ENCODE assay signal across 9 mouse cellular contexts in the genomic region with DNA sequence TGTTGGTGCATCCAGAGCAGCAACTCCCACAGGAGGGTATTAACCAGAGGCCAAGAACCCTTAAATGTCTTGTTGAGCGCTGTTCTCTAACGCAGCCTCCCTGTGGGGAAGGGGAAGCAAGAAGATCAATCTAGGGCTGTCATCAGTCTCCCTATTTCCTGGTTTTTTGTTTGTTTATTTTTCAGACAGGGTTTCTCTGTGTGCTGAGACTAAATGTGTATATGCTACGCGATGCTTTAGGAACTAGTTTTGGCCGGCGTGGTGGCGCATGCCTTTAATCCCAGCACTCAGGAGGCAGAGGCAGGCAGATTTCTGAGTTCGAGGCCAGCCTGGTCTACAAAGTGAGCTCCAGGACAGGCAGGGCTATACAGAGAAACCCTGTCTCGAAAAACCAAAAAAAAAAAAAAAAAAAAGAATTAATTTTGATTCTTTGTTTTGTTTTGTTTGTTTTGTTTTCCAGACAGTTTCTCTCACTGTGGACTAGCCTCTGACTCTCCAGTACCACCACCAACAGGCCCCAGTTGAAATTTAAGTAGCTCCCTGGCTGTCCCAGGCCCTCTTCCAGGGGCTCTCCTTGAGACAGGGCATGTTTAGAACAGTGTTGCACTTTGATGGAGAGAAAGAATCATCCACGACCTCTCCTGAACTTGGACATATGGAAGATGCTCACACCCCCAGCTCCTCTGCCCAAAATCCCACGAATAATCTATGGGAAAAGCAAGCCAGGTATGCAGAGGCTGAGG. TPM values are rescaled to one million over a fixed set of nuclear protein-coding genes. Genes with fewer than 3 reads are reported as not detected.
DNase-seq lines count a peak whose midpoint lies in the region; ATAC-seq lines count a peak whose summit lies in the region.
"Had no signal": no experiment of that assay in that cellular context is flagged by ENCODE, and none has a peak within 500 bp of the region (broad histone marks: within the 10 kb centered on the region; RNA-seq: fewer than 3 reads in every experiment).

No protein-coding gene starts in this region.

- no peaks in the 10 kb centered on the region for H3K27me3 ChIP-seq in megakaryocyte, embryonic 14.5 days (replicated peaks)
- no peaks in the 10 kb centered on the region for H3K27me3 ChIP-seq in liver, embryonic 13.5 days

- H3K9me3 ChIP-seq in megakaryocyte, embryonic 14.5 days: no peaks in the 10 kb centered on the region
- H3K9me3 ChIP-seq in liver, embryonic 13.5 days (replicated peaks): no peaks in the 10 kb centered on the region

- no peak for ATAC-seq in megakaryocyte, adult 5-6 weeks (ENCODE audit: poor library complexity, severe bottlenecking)
- no peak for ATAC-seq in liver, embryonic 13.5 days (ENCODE audit: low read depth)

- peaks cover 16% of the 10 kb centered on the region for H3K36me3 ChIP-seq in megakaryocyte, embryonic 14.5 days (replicated peaks; ENCODE audit: low read length)
- peaks cover 11% of the 10 kb centered on the region for H3K36me3 ChIP-seq in liver, embryonic 13.5 days

- peak overlapping the region; percentile 83 for H3K9ac ChIP-seq in liver, embryonic 13.5 days

- peak overlapping the region; percentile 100 for H3K4me3 ChIP-seq in megakaryocyte, embryonic 14.5 days (replicated peaks)
- H3K4me3 ChIP-seq in liver, embryonic 13.5 days (replicated peaks): peak overlapping the region; percentile 84

- H3K4me1 ChIP-seq in megakaryocyte, embryonic 14.5 days: peaks cover 55% of the 10 kb centered on the region
- peaks cover 40% of the 10 kb centered on the region for H3K4me1 ChIP-seq in liver, embryonic 13.5 days (replicated peaks)

- peak overlapping the region; percentile 93 for H3K4me2 ChIP-seq in liver, embryonic 13.5 days

- H3K27ac ChIP-seq in liver, embryonic 13.5 days: no peak overlapping the region; the same call in 1 of the 2 replicates

- DNase-seq in embryo, embryonic 10.5 days (ENCODE audit: low spot score): peak; percentile 24
- no peak for DNase-seq in embryo, embryonic 11 days
- no peak for DNase-seq in liver, embryonic 13.5 days
- no peak for DNase-seq in frontal cortex, postnatal 14 days (ENCODE audit: low spot score in 2 of 2)
- DNase-seq in thymus, postnatal 0 days (ENCODE audit: low spot score): no peak
- no peak for DNase-seq in embryo, embryonic 9.5 days (ENCODE audit: extremely low spot score)
- DNase-seq: gastrocnemius, postnatal 14 days had no signal

- WGBS in liver, embryonic 13.5 days (ENCODE audit: insufficient replicate concordance): 73% methylated on average over 11 of the region's 11 CpGs

RNA-seq across cellular contexts. Expression of gene Mettl26, which starts 1.3 kb away (rescaled TPM):
- polyA plus RNA-seq in megakaryocyte, embryonic 14.5 days (2012; ENCODE audit: insufficient read depth, low replicate concordance): 22.6 and 23.9 TPM in 2 replicates
- 18.9 and 20.3 TPM in 2 replicates for total RNA-seq in megakaryocyte, adult 5-6 weeks (2015)
- 3.7 and 6.0 TPM in 2 replicates for total RNA-seq in megakaryocyte, adult 5-6 weeks (2017)
- polyA plus RNA-seq in liver, embryonic 13.5 days (2015; fragmentation: Nextera tagmentation; extraction: Ambion mirVana): 43.9 and 46.9 TPM in 2 replicates
- 43.5 and 47.0 TPM in 2 replicates for polyA plus RNA-seq in thymus, postnatal 0 days (2015; fragmentation: Nextera tagmentation; extraction: Ambion mirVana)

RNA-seq across cellular contexts. Expression of gene Mcrip2, which starts 5.0 kb away (rescaled TPM):
- 77.6 and 205 TPM in 2 replicates for polyA plus RNA-seq in megakaryocyte, embryonic 14.5 days (2012; ENCODE audit: insufficient read depth, low replicate concordance)
- total RNA-seq in megakaryocyte, adult 5-6 weeks (2015): 1.8 and 3.5 TPM in 2 replicates
- total RNA-seq in megakaryocyte, adult 5-6 weeks (2017): 3.1 and 4.1 TPM in 2 replicates
- 62.1 and 66.2 TPM in 2 replicates for polyA plus RNA-seq in liver, embryonic 13.5 days (2015; fragmentation: Nextera tagmentation; extraction: Ambion mirVana)
- polyA plus RNA-seq in thymus, postnatal 0 days (2015; fragmentation: Nextera tagmentation; extraction: Ambion mirVana): 24.1 and 24.5 TPM in 2 replicates

RNA-seq across cellular contexts. Expression of gene Wfikkn1, which starts 7.1 kb away (rescaled TPM):
- 1.9 and 3.1 TPM in 2 replicates for polyA plus RNA-seq in megakaryocyte, embryonic 14.5 days (2012; ENCODE audit: insufficient read depth, low replicate concordance)
- total RNA-seq in megakaryocyte, adult 5-6 weeks (2015): 1.0 and 1.6 TPM in 2 replicates
- total RNA-seq in megakaryocyte, adult 5-6 weeks (2017): 0.04 and 0.15 TPM in 2 replicates
- polyA plus RNA-seq in liver, embryonic 13.5 days (2015; fragmentation: Nextera tagmentation; extraction: Ambion mirVana): 0.65 and 1.00 TPM in 2 replicates
- 0.46 and 0.51 TPM in 2 replicates for polyA plus RNA-seq in thymus, postnatal 0 days (2015; fragmentation: Nextera tagmentation; extraction: Ambion mirVana)

RNA-seq across cellular contexts. Expression of gene Wdr90, which starts 12.3 kb away (rescaled TPM):
- polyA plus RNA-seq in megakaryocyte, embryonic 14.5 days (2012; ENCODE audit: insufficient read depth, low replicate concordance): 6.0 and 10.1 TPM in 2 replicates
- total RNA-seq in megakaryocyte, adult 5-6 weeks (2015): 17.3 and 19.3 TPM in 2 replicates
- 7.8 and 9.5 TPM in 2 replicates for total RNA-seq in megakaryocyte, adult 5-6 weeks (2017)
- polyA plus RNA-seq in liver, embryonic 13.5 days (2015; fragmentation: Nextera tagmentation; extraction: Ambion mirVana): 10.2 and 12.5 TPM in 2 replicates
- 9.8 and 10.1 TPM in 2 replicates for polyA plus RNA-seq in thymus, postnatal 0 days (2015; fragmentation: Nextera tagmentation; extraction: Ambion mirVana)

RNA-seq across cellular contexts. Expression of gene Rhot2, which starts 28.9 kb away (rescaled TPM):
- polyA plus RNA-seq in megakaryocyte, embryonic 14.5 days (2012; ENCODE audit: insufficient read depth, low replicate concordance): 59.4 and 75.2 TPM in 2 replicates
- 14.0 and 15.6 TPM in 2 replicates for total RNA-seq in megakaryocyte, adult 5-6 weeks (2015)
- 13.9 and 30.4 TPM in 2 replicates for total RNA-seq in megakaryocyte, adult 5-6 weeks (2017)
- polyA plus RNA-seq in liver, embryonic 13.5 days (2015; fragmentation: Nextera tagmentation; extraction: Ambion mirVana): 12.8 and 13.5 TPM in 2 replicates
- 19.7 and 22.6 TPM in 2 replicates for polyA plus RNA-seq in thymus, postnatal 0 days (2015; fragmentation: Nextera tagmentation; extraction: Ambion mirVana)
